Mouse (Mus musculus): ENCODE data around the gene Map2k4.

Gene Map2k4

GRCm38 (mm10) chr11:65706176-65706575 lies 81.9 kb downstream of the Map2k4 start:
- DNase-seq = peak in 1 of 2 experiments; percentile 39

GRCm38 (mm10) chr11:65704861-65705260 lies 83.2 kb downstream of the Map2k4 start:
- no peak for DNase-seq

GRCm38 (mm10) chr11:65678824-65679402 lies 109.2 kb downstream of the Map2k4 start:
- peak; percentile 58 to 73 for DNase-seq

- peak in 1 of 2 experiments; percentile 14 for DNase-seq
Measured at GRCm38 (mm10) chr11:65667348-65667969, 120.6 kb downstream of the Map2k4 start.

- peak in 1 of 2 experiments; percentile 25 for DNase-seq
Measured at GRCm38 (mm10) chr11:65664903-65665302, 123.2 kb downstream of the Map2k4 start.

GRCm38 (mm10) chr11:65661790-65662522 lies 126.1 kb downstream of the Map2k4 start:
- DNase-seq = no peak

GRCm38 (mm10) chr11:65653932-65654331 lies 134.2 kb downstream of the Map2k4 start:
- DNase-seq = no peak

GRCm38 (mm10) chr11:65651426-65651825 lies 136.7 kb downstream of the Map2k4 start:
- no peak for DNase-seq

- DNase-seq = no peak
Measured at GRCm38 (mm10) chr11:65649956-65650715, 138.0 kb downstream of the Map2k4 start.

GRCm38 (mm10) chr11:65649469-65649868 lies 138.6 kb downstream of the Map2k4 start:
- no peak for DNase-seq

GRCm38 (mm10) chr11:65646314-65646713 lies 141.8 kb downstream of the Map2k4 start:
- DNase-seq = no peak

GRCm38 (mm10) chr11:65644539-65644938 lies 143.6 kb downstream of the Map2k4 start:
- DNase-seq = no peak

- DNase-seq = peak; percentile 26 to 48
Measured at GRCm38 (mm10) chr11:65640261-65640660, 147.8 kb downstream of the Map2k4 start.

All from cerebellum, postnatal 14 days (tissue).